Mouse (Mus musculus): Measurements from ENCODE around the gene Kif20b.
A peak's percentile ranks its signal among the peaks of the same experiment; 100 is the strongest.

Gene Kif20b

DNA sequence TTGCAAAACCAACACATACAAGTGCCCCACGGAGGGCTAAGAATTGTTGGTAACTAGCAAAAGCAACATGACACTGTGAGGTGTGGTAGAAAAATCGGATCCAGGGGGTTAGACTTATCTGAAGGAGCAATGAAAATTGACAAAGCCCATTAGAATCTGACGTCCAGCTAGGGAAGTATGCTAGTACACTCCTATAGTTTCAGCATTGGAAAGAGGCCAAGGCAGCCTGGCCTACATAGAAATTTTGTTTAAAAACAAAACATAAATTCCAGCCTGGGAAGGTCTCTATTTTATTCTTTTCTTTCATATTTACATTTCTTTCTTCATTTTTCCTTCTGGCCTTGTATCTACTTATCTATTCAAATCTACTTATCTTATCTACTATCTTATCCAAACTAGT, 1.6 kb upstream of the Kif20b start:
- DNase-seq, result no peak

- DNase-seq, result no peak
Measured at GRCm38 (mm10) chr19:34921253-34921651, 909 bp upstream of the Kif20b start.

GRCm38 (mm10) chr19:34922603-34922963, 422 bp downstream of the Kif20b start:
- DNase-seq, result no peak

DNA sequence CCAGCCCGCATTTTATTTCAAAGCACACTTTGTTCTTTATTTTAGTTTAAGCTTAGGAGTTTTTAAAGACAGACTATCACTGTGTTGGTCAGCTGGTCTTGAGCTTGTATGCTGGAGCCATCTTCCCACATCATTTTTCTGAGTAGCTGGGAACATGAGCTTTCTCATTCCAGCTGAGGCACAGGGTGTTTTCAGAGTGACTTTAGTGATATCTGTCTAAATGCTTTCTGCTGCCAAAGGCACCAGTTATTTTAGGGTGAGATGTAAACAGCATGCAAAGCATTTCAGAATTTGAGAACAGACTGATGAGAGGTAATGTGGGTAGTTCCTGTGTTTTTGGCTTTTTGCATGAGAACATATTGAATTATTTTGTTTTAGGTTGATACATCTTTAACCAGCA, 25.0 kb downstream of the Kif20b start:
- no peak for DNase-seq

DNA sequence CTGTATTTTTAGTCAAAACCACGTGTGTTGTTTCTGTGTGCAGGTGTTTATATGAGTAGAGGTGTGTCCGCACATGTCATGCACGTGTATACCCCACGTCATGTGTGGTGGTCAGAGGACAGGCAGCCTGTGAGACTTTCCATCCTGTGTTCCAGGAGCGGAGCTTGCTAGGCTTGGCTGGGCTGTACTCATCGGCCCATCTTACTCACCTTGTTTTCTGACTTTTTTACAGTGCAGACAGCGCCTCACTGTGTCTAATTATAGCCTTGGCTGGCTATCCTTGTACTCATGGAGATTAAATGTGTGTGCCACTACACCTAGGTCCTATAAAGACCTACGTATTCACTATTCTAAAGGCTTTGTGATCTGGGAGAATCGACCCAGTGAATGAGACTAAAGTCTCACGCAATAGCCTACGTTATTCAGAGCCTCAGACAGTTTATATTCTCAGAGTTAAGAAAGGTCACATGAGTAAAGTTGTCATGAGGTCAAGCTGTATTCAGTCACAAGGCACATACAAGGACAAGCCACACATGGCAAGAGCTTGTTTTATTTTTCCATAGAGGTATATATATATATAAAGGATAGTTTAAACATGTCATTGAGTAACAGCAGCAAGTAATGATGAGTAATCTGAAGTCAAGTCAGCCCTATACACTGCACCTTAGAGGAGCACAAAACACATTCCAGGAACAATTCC, 31.8 kb downstream of the Kif20b start:
- no peak for DNase-seq

- DNase-seq, result no peak
Measured at GRCm38 (mm10) chr19:34959369-34959768, 37.2 kb downstream of the Kif20b start.

- DNase-seq, result no peak
Measured at GRCm38 (mm10) chr19:34984742-34985141, 62.6 kb downstream of the Kif20b start.

DNA sequence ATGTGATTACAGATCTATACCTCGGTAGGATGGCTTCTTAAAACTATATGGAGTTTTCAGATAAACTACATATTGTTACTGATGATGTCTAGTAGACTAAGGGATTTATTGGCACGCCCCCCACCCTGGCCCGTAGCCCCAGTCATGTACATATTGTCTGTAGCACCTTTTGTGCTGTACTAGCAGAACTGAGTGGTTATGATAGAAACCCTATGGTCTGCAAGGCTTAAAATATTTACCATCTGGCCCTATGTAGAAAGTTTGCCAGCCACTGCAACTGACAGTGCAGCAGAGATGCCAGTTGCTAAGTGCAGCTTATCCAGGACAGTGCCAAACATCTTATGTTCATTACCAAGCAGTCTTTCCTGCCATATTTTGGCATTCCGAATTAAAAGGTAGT, 68.3 kb downstream of the Kif20b start:
- DNase-seq, result no peak

- DNase-seq, result peak in 1 of 2 experiments; percentile 2
Measured at GRCm38 (mm10) chr19:34992969-34993527, 70.9 kb downstream of the Kif20b start.

GRCm38 (mm10) chr19:35015058-35015457, 92.9 kb downstream of the Kif20b start:
- DNase-seq, result no peak

DNA sequence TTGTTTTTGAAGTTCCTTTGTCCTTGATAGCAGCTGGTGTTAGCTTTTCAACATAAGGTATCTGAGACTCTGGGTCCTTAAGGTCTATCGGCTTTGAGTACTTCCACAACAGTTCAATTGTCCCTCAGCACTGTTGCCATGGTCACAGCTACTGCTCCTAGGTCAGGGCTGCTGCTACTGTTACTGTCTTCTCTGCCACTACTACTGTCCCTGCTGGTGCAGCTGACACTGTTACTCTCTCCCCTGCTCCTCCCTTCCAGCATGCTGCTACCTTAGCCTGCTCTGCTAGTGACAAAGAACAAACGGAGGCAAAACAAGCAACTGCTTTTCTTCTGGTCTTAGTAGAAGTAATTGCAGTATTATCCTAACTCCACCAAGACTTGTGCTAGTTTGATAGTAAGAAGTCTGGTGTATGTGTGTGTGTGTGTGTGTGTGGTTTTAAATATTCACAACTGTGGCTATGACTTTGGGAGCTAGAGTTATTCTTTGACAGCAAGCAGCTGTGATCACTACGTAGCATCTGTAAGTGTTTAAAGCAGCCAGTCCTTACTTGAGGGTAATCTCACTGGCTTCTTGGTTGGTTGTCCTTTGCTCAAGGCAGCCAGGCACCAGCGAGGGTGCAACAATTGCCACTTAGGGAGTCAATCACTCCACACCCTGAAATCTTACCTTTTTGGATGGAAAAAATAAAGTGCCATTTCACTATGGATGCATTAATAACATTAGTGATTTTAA, 95.5 kb downstream of the Kif20b start:
- no peak for DNase-seq

DNA sequence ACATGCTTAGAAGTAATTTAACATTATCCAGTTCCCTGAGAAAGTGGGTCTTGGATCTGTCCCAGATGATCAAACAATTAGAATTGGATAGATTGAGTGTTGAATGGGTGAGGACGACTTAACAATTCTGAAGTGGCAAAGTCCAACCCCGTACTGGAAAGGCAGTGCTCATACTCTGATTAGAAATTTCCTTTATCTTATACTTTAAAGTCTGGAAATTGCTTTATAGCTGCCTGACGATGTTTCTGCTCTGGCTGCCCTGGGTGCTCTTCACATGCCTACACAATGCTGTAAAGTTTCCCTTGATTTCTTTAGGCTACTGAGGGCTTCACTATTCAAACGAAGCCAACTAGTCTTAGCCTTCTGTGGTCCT, 96.0 kb downstream of the Kif20b start:
- DNase-seq, result no peak

Data from spleen, adult 18-20 months (tissue).